Mouse (Mus musculus) liver, embryonic 12.5 days (tissue): ENCODE results near the gene Tuba4a. TPM values are rescaled to one million over a fixed set of nuclear protein-coding genes. Genes with fewer than 3 reads are reported as not detected.

Experiments
- ATAC-seq: fragments of 200-750 bp; cut with Nextera tagmentation; 2 replicates; pipeline ENCODE4 v1.8.0; 2017; ENCODE audit warnings: moderate number of reproducible peaks, mild to moderate bottlenecking, moderate library complexity
- H3K27ac ChIP-seq: fragments of 300-500 bp; sonication (generic); 2 replicates; pipeline ENCODE4 v1.5.1; 2016; ENCODE audit warnings: mild to moderate bottlenecking
- H3K27me3 ChIP-seq: fragments of 300-500 bp; sonication (generic); replicated peaks from 2 replicates; pipeline ENCODE4 v1.6.1; 2016; ENCODE audit warnings: mild to moderate bottlenecking, moderate library complexity
- H3K36me3 ChIP-seq: fragments of 300-500 bp; sonication (generic); 2 replicates; pipeline ENCODE4 v1.6.1; 2016; ENCODE audit warnings: mild to moderate bottlenecking, moderate library complexity
- H3K4me1 ChIP-seq: fragments of 300-500 bp; sonication (generic); 2 replicates; pipeline ENCODE4 v1.6.1; 2016
- H3K4me2 ChIP-seq: fragments of 300-500 bp; sonication (generic); 2 replicates; pipeline ENCODE4 v1.6.1; 2016; ENCODE audit warnings: mild to moderate bottlenecking, moderate library complexity
- H3K4me3 ChIP-seq: fragments of 300-500 bp; sonication (generic); 2 replicates; pipeline ENCODE4 v1.5.1; 2016; ENCODE audit warnings: mild to moderate bottlenecking, moderate library complexity
- H3K9ac ChIP-seq: fragments of 300-500 bp; sonication (generic); 2 replicates; pipeline ENCODE4 v1.6.1; 2016; ENCODE audit warnings: mild to moderate bottlenecking, moderate library complexity
- H3K9me3 ChIP-seq: fragments of 300-500 bp; sonication (generic); replicated peaks from 2 replicates; pipeline ENCODE4 v1.6.1; 2016; ENCODE audit warnings: mild to moderate bottlenecking, moderate library complexity
- WGBS: fragments of 180-500 bp; shearing (Covaris S2); methylation state at CpG from one replicate; pipeline ENCODE4 v1.1.7; 2016; ENCODE audit not compliant: insufficient replicate concordance; 5-methylcytosine and 5-hydroxymethylcytosine counted together
- polyA plus RNA-seq: library from polyadenylated mRNA; unstranded; fragments of >200 nt; fragmentation: Nextera tagmentation; extraction: Ambion mirVana; gene quantifications from 2 replicates; pipeline ENCODE4 v1.2.1, GENCODE M21; 2016

The Tuba4a gene
- polyA plus RNA-seq, 1 experiment from 2014 or later: 490 TPM

DNA sequence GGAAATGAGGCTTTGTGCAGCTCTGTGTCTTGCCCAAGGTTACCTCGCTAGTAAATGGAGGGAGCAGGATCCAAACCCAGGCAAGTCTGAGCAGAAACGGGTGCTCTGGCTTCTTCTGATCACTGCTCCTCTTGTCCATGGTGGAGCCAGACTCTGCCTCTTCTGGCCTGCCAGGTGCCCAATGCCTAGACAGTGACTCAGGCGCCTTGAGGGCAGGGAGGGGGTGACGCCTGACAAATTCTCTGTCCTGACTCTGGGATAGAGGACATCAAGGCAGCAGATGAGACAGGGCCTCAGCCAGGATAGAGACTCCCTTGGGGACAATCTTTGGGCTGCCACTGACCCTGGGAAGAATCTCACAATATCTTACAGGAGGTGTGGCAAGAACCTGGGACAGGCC, 11.6 kb upstream of the Tuba4a start:
- 0 out of 2 replicates have a peak overlapping the region, but pooled peaks have one; percentile 17 for H3K9ac ChIP-seq
- no peak overlapping the region for H3K4me2 ChIP-seq
- no peak for ATAC-seq
- H3K4me3 ChIP-seq: no peak overlapping the region
- no peaks in the 10 kb centered on the region for H3K27me3 ChIP-seq
- H3K9me3 ChIP-seq: no peaks in the 10 kb centered on the region
- no peaks in the 10 kb centered on the region for H3K36me3 ChIP-seq
- peak overlapping the region; percentile 43 for H3K27ac ChIP-seq
- WGBS: 62% methylated on average over 4 of the region's 4 CpGs
- H3K4me1 ChIP-seq: peaks cover 77% of the 10 kb centered on the region

- no peak overlapping the region for H3K4me3 ChIP-seq
- H3K9ac ChIP-seq: 0 out of 2 replicates have a peak overlapping the region, but pooled peaks have one; percentile 37
- peak overlapping the region; percentile 12; the same call in 1 of the 2 replicates for H3K4me2 ChIP-seq
- ATAC-seq: peak; percentile 53
- H3K27me3 ChIP-seq: no peaks in the 10 kb centered on the region
- H3K36me3 ChIP-seq: no peaks in the 10 kb centered on the region
- WGBS: 50% methylated on average over 7 of the region's 7 CpGs
- peak overlapping the region; percentile 87; the same call in 1 of the 2 replicates for H3K27ac ChIP-seq
- H3K4me1 ChIP-seq: peaks cover 77% of the 10 kb centered on the region
- H3K9me3 ChIP-seq: no peaks in the 10 kb centered on the region
Measured at GRCm38 (mm10) chr1:75230335-75230994, 10.8 kb upstream of the Tuba4a start.

GRCm38 (mm10) chr1:75229158-75229557, 9.5 kb upstream of the Tuba4a start:
- H3K27me3 ChIP-seq: no peaks in the 10 kb centered on the region
- WGBS: 33% methylated on average over 4 of the region's 4 CpGs
- H3K4me1 ChIP-seq: peaks cover 76% of the 10 kb centered on the region
- ATAC-seq: peak; percentile 86
- H3K27ac ChIP-seq: peak overlapping the region; percentile 87
- peak overlapping the region; percentile 44 for H3K4me2 ChIP-seq
- no peaks in the 10 kb centered on the region for H3K9me3 ChIP-seq
- peak overlapping the region; percentile 34; the same call in 1 of the 2 replicates for H3K9ac ChIP-seq
- H3K4me3 ChIP-seq: no peak overlapping the region
- no peaks in the 10 kb centered on the region for H3K36me3 ChIP-seq

- no peak overlapping the region for H3K4me3 ChIP-seq
- no peaks in the 10 kb centered on the region for H3K27me3 ChIP-seq
- H3K36me3 ChIP-seq: no peaks in the 10 kb centered on the region
- no peak overlapping the region for H3K27ac ChIP-seq
- H3K4me1 ChIP-seq: peaks cover 75% of the 10 kb centered on the region
- no peak overlapping the region for H3K9ac ChIP-seq
- H3K9me3 ChIP-seq: no peaks in the 10 kb centered on the region
- no peak overlapping the region for H3K4me2 ChIP-seq
- ATAC-seq: no peak
- WGBS: 88% methylated on average over 1 of the region's 1 CpGs
Measured at GRCm38 (mm10) chr1:75227653-75228052, 8.0 kb upstream of the Tuba4a start.

GRCm38 (mm10) chr1:75226138-75226537, 6.5 kb upstream of the Tuba4a start:
- no peak overlapping the region for H3K4me3 ChIP-seq
- peaks cover 69% of the 10 kb centered on the region for H3K4me1 ChIP-seq
- H3K36me3 ChIP-seq: no peaks in the 10 kb centered on the region
- WGBS: 38% methylated on average over 2 of the region's 2 CpGs
- no peak overlapping the region for H3K4me2 ChIP-seq
- peaks cover 7% of the 10 kb centered on the region for H3K27me3 ChIP-seq
- no peak overlapping the region for H3K27ac ChIP-seq
- ATAC-seq: no peak
- H3K9ac ChIP-seq: no peak overlapping the region
- no peaks in the 10 kb centered on the region for H3K9me3 ChIP-seq

DNA sequence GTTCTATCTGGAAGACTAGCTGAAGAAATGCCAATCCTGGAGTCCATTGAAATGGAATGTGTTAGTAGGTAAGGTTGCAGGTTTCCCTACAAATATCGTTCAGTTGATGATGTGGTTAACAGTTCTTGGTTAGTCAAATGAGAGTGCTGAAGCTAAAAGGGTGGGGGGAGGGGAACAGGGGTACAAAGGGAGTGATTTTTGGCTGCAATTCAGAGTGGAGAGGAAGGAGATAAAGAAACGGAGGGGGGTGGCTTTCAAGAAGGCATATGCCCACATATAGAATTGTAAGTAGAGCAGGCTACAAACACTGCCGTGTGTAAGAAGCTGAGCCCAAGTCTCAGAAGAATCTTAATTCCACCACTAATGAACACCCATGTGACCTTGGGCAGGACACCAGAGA, 5.8 kb upstream of the Tuba4a start:
- WGBS: 43% methylated on average over 3 of the region's 3 CpGs
- H3K4me1 ChIP-seq: peaks cover 63% of the 10 kb centered on the region
- no peak overlapping the region for H3K9ac ChIP-seq
- H3K9me3 ChIP-seq: no peaks in the 10 kb centered on the region
- no peak overlapping the region for H3K4me2 ChIP-seq
- no peak for ATAC-seq
- no peaks in the 10 kb centered on the region for H3K36me3 ChIP-seq
- H3K27me3 ChIP-seq: peaks cover 14% of the 10 kb centered on the region
- H3K4me3 ChIP-seq: no peak overlapping the region
- no peak overlapping the region for H3K27ac ChIP-seq

DNA sequence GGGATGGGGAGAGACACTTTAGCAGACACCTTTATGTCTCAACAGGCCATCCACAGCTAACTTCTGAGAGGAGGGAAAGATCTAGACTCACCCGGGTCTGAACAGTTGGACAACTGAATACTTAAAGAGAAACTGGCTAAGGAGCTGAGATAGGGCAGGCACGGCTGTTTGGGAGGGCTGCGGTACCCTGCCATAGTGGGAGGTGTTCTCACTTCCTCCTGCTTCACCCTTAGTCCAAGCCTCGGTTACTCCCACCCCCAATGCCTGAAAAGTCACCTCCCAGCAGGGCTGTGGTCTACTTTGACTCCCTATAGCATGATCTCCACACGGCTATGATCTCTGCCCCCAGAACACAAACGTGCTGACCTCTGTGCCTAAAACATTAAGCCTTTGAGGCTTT, 3.9 kb upstream of the Tuba4a start:
- 26% methylated on average over 6 of the region's 6 CpGs for WGBS
- Histone ChIP-seq H3K27me3 (peaks cover 24% of the 10 kb centered on the region), H3K36me3 (no peaks in the 10 kb centered on the region), H3K4me2 (no peak overlapping the region), H3K4me3 (no peak overlapping the region), H3K27ac (no peak overlapping the region), H3K4me1 (peaks cover 53% of the 10 kb centered on the region), H3K9me3 (no peaks in the 10 kb centered on the region), H3K9ac (no peak overlapping the region)
- no peak for ATAC-seq

GRCm38 (mm10) chr1:75222926-75223325, 3.3 kb upstream of the Tuba4a start:
- Histone ChIP-seq H3K9me3 (no peaks in the 10 kb centered on the region), H3K36me3 (no peaks in the 10 kb centered on the region), H3K27me3 (peaks cover 24% of the 10 kb centered on the region), H3K4me1 (peaks cover 50% of the 10 kb centered on the region), H3K27ac (no peak overlapping the region), H3K4me2 (no peak overlapping the region), H3K9ac (no peak overlapping the region), H3K4me3 (no peak overlapping the region)
- 71% methylated on average over 6 of the region's 6 CpGs for WGBS
- no peak for ATAC-seq

GRCm38 (mm10) chr1:75221538-75221937, 1.9 kb upstream of the Tuba4a start:
- Histone ChIP-seq H3K9me3 (no peaks in the 10 kb centered on the region), H3K4me2 (no peak overlapping the region), H3K27me3 (peaks cover 24% of the 10 kb centered on the region), H3K4me3 (no peak overlapping the region), H3K27ac (no peak overlapping the region), H3K4me1 (peaks cover 54% of the 10 kb centered on the region), H3K9ac (no peak overlapping the region), H3K36me3 (peaks cover 10% of the 10 kb centered on the region)
- WGBS: 68% methylated on average over 3 of the region's 3 CpGs
- no peak for ATAC-seq

DNA sequence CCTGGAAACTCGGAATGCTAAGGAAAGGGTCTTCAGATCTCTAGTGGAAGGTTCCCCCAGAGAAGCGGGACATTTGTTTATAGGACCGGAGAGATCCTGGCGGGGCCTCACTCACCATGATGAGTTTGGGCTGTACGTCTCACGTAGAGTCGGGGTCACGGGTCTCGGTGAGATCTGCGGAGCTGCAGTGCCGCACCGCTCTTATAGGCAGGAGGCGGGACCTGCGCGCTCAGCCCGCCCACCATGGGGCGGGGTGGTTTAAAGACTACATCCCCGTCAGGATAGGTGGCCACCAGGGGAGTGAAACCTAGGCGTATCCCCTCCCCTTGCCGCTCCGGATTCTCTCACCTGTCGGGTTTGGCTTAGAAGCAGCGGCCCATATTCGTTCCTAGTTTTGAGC, 587 bp downstream of the Tuba4a start:
- Histone ChIP-seq H3K36me3 (peaks cover 35% of the 10 kb centered on the region), H3K9me3 (no peaks in the 10 kb centered on the region), H3K27me3 (peaks cover 24% of the 10 kb centered on the region), H3K9ac (peak overlapping the region; percentile 93), H3K4me2 (peak overlapping the region; percentile 95), H3K27ac (peak overlapping the region; percentile 95), H3K4me3 (peak overlapping the region; percentile 89), H3K4me1 (peaks cover 56% of the 10 kb centered on the region)
- under 1% methylated on average over 24 of the region's 24 CpGs for WGBS
- peak; percentile 87 for ATAC-seq

DNA sequence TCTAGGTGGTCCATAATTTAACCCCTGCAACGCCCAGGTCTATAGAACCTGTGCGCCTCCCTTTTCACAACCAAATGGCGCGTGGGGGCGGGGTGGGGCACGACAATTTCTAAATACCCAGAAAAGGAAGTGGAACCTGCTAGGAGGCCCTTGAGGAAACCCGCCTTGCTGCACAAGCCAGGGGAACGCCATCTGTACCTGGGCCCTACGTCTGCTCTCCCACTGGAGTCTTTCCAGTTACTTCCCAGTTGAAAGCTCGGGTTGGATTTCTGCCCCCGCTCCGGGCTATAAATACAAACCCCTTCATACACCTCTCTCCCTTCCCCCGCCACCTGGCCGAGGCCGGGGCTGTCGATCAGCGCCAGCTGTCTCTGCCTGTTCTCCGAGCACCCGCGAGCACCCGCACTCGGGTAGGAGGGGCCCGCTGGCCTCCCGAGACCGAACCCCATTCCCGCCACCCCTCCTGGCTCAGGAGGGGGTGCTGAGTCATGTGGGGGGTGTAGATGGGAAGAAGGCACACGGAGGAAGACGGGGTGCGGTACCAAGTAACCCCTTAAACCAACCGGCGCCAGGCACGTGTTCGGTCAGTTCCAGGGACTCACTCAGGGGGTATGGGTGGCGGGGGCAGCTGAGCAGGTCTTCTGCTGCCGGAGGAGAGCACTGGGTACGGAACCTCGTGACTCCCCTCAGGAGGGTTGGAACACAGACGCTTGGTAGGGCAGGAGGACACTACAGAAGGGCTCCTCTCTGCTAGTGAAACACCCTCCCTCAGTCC, 1.3 kb downstream of the Tuba4a start:
- peak; percentile 62 for ATAC-seq
- H3K27me3 ChIP-seq: peaks cover 24% of the 10 kb centered on the region
- peak overlapping the region; percentile 93 for H3K9ac ChIP-seq
- H3K4me1 ChIP-seq: peaks cover 62% of the 10 kb centered on the region
- H3K36me3 ChIP-seq: peaks cover 41% of the 10 kb centered on the region
- peak overlapping the region; percentile 95 for H3K27ac ChIP-seq
- peak overlapping the region; percentile 95 for H3K4me2 ChIP-seq
- no peaks in the 10 kb centered on the region for H3K9me3 ChIP-seq
- peak overlapping the region; percentile 89 for H3K4me3 ChIP-seq
- WGBS: 4% methylated on average over 38 of the region's 38 CpGs

DNA sequence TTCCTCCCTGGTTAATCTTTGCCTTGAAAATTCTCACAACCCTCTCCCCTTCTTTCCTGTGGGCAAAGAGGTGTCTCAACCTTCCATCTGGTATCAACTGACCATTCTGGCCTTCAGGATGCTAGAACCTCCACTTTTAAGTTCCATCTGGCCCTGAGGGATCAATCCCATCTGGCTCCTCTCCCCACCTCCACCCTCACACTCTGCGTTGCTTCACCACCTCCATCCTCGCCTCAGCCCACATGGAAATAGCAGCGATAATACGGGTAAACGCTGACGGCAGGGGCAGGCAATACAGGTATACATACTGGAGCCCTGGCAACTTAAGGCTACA, 1.8 kb downstream of the Tuba4a start:
- Histone ChIP-seq H3K4me1 (peaks cover 65% of the 10 kb centered on the region), H3K27ac (peak overlapping the region; percentile 95), H3K36me3 (peaks cover 47% of the 10 kb centered on the region), H3K27me3 (peaks cover 24% of the 10 kb centered on the region), H3K9ac (peak overlapping the region; percentile 93), H3K4me3 (peak overlapping the region; percentile 89), H3K9me3 (no peaks in the 10 kb centered on the region), H3K4me2 (peak overlapping the region; percentile 95)
- no peak for ATAC-seq
- 0% methylated on average over 6 of the region's 6 CpGs for WGBS
